Mouse (Mus musculus): ENCODE results near the gene Clrn1. TPM values are rescaled to one million over a fixed set of nuclear protein-coding genes. Genes with fewer than 3 reads are reported as not detected.

Gene Clrn1
- total and polyA plus RNA-seq, 3 experiments: not detected

DNA sequence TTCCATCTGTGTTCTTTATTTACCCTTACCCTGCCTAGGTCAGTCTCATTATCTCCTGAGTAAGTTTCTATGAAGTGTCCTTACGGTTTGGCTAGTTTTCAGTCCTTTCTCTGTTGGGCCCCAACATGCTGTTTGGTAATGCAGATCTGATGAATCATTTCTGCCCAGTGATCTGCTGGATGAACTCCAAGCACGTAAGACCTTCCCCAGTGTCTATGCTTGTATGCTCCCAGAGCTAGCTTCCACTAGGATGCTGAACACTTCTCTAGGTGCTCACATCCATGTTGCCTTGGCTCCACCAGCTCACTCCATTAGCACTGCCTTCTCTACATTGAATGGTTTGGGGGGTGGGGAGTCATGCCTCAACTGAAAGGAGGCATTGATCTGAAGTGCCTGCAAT lies 52.3 kb downstream of the Clrn1 start (continued):
- TF ChIP-seq USF1 (IDR thresholded peaks at IDR 0.05; ENCODE audit: low read depth, low read length): no peak

DNA sequence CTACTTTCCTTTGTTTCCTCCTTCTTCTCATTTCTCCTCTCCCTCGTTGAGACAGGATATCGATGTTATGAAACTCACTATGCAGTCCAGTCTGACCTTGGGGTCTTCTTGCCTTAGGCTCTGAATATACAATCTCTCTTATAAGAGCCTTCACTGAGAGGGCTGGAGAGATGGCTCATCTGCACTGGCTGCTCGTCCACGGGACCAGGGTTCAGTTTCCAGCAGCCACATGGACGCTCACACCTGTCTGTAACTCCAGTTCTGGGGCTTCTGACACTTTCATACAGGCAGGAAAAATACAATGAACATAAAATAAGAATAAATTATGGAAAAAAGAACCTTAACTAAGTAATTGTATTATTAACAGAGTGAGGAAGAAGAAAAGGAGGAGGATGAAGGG lies 53.6 kb downstream of the Clrn1 start:
- dilution Hi-C loops (cut with MboI; ENCODE audit: extremely low pct_ligation_motif_present, extremely low pct_unique_long_range_greater_than_20kb, low sequenced_read_pairs) (no loop called here), in situ Hi-C loops (cut with MboI; ENCODE audit: low pct_ligation_motif_present, low pct_unique_long_range_greater_than_20kb, low sequenced_read_pairs) (no loop called here)

DNA sequence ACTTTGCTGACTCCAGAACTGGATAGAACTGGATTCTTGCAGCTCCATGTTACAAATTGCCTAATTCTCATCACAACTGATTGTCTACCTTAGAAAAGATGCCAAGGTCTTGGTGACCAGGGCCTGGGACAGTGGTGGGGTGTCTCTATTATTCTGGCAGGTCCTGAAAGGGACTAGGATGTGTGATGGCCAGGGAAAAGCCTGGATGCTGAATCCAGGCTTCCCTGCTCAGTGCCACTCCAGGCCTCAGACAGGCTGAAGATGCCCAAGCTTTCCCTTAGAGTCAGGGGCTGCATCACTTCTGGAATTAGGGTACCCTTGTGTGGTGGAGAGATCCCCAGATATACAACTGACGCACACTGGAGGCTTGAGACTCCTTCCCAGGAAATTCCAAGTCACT lies 55.2 kb downstream of the Clrn1 start:
- H3K4me1 ChIP-seq (ENCODE audit: control insufficient read depth in 1 of 2, insufficient read depth in 2 of 2): no peaks in the 10 kb centered on the region; a peak in 1 of 4 replicates
- no peaks in the 10 kb centered on the region for H3K36me3 ChIP-seq (replicated peaks in 1 of 2; ENCODE audit: control insufficient read depth in 1 of 2, insufficient read depth in 1 of 2, low read length in 1 of 2)
- dilution Hi-C loops (cut with MboI; ENCODE audit: extremely low pct_ligation_motif_present, extremely low pct_unique_long_range_greater_than_20kb, low sequenced_read_pairs) (no loop called here), in situ Hi-C loops (cut with MboI; ENCODE audit: low pct_ligation_motif_present, low pct_unique_long_range_greater_than_20kb, low sequenced_read_pairs) (no loop called here)
- no peaks in the 10 kb centered on the region for H3K79me2 ChIP-seq (replicated peaks; ENCODE audit: control insufficient read depth, extremely low read depth, insufficient read depth, poor library complexity, severe bottlenecking)
- H3K9ac ChIP-seq (ENCODE audit: insufficient read depth, low read depth): no peak overlapping the region
- no peaks in the 10 kb centered on the region for H3K9me3 ChIP-seq (replicated peaks; ENCODE audit: low read length)
- no peak overlapping the region for H3K27ac ChIP-seq (ENCODE audit: insufficient read depth, low read depth)
- no peaks in the 10 kb centered on the region for H3K27me3 ChIP-seq (replicated peaks)
- no peak for DNase-seq (ENCODE audit: extremely low read depth)
- H3K4me3 ChIP-seq (replicated peaks in 1 of 3; ENCODE audit: low read depth in 2 of 3, low read length in 2 of 3, poor library complexity in 1 of 3): no peak overlapping the region
- no peak for TF ChIP-seq ZMIZ1 (IDR thresholded peaks at IDR 0.05; ENCODE audit: low read depth, low read length)
- TF ChIP-seq MAZ (IDR thresholded peaks at IDR 0.05; ENCODE audit: low read depth, low read length): no peak
- TF ChIP-seq RCOR1 (conservative IDR thresholded peaks at IDR 0.05; ENCODE audit: low read depth, low read length): no peak
- no peak for TF ChIP-seq MAFK (IDR thresholded peaks at IDR 0.05; ENCODE audit: insufficient replicate concordance, low read length)
- no peak for TF ChIP-seq TCF12 (IDR thresholded peaks at IDR 0.05; ENCODE audit: low read depth, low read length)
- no peak for TF ChIP-seq PAX5 (IDR thresholded peaks at IDR 0.05; ENCODE audit: low read length)
- no peak for TF ChIP-seq EP300 (IDR thresholded peaks at IDR 0.05; ENCODE audit: low read length)
- no peak for TF ChIP-seq MYC (IDR thresholded peaks at IDR 0.05; ENCODE audit: low read depth, low read length)
- TF ChIP-seq JUND (conservative IDR thresholded peaks at IDR 0.05; ENCODE audit: low read depth, low read length): no peak
- TF ChIP-seq RAD21 (IDR thresholded peaks at IDR 0.05; ENCODE audit: low read depth, low read length): no peak
- no peak for TF ChIP-seq KAT2A (IDR thresholded peaks at IDR 0.05; ENCODE audit: insufficient replicate concordance, low read length)
- no peak for TF ChIP-seq HCFC1 (IDR thresholded peaks at IDR 0.05; ENCODE audit: low read depth, low read length)
- no peak for TF ChIP-seq CHD2 (IDR thresholded peaks at IDR 0.05; ENCODE audit: low read length)
- no peak for TF ChIP-seq MXI1 (IDR thresholded peaks at IDR 0.05; ENCODE audit: low read depth, low read length)
- TF ChIP-seq JUN (IDR thresholded peaks at IDR 0.05; ENCODE audit: insufficient read depth, low read depth, low read length): no peak
- no peak for TF ChIP-seq ZC3H11A (IDR thresholded peaks at IDR 0.05; ENCODE audit: low read depth, low read length)
- TF ChIP-seq TBP (conservative IDR thresholded peaks at IDR 0.05; ENCODE audit: low read depth, low read length): no peak
- TF ChIP-seq SIN3A (IDR thresholded peaks at IDR 0.05; ENCODE audit: low read length): no peak
- no peak overlapping the region for H3K4me2 ChIP-seq (ENCODE audit: insufficient read depth, low read depth, poor library complexity, severe bottlenecking)

More for the DNA sequence above, 53.6 kb downstream of the Clrn1 start:
- Histone ChIP-seq H3K36me3 (replicated peaks in 1 of 2; ENCODE audit: control insufficient read depth in 1 of 2, insufficient read depth in 1 of 2, low read length in 1 of 2) (no peaks in the 10 kb centered on the region), H3K9ac (ENCODE audit: insufficient read depth, low read depth) (no peak overlapping the region), H3K9me3 (replicated peaks; ENCODE audit: low read length) (no peaks in the 10 kb centered on the region), H3K79me2 (replicated peaks; ENCODE audit: control insufficient read depth, extremely low read depth, insufficient read depth, poor library complexity, severe bottlenecking) (no peaks in the 10 kb centered on the region), H3K27ac (ENCODE audit: insufficient read depth, low read depth) (no peak overlapping the region), H3K27me3 (replicated peaks) (no peaks in the 10 kb centered on the region), H3K4me1 (ENCODE audit: control insufficient read depth in 1 of 2, insufficient read depth in 2 of 2) (no peaks in the 10 kb centered on the region; a peak in 1 of 4 replicates), H3K4me3 (replicated peaks in 1 of 3; ENCODE audit: low read depth in 2 of 3, low read length in 2 of 3, poor library complexity in 1 of 3) (no peak overlapping the region), H3K4me2 (ENCODE audit: insufficient read depth, low read depth, poor library complexity, severe bottlenecking) (no peak overlapping the region)
- no peak for DNase-seq (ENCODE audit: extremely low read depth)
- TF ChIP-seq ETS1 (conservative IDR thresholded peaks at IDR 0.05; ENCODE audit: low read depth, low read length): no peak
- no peak for TF ChIP-seq PAX5 (IDR thresholded peaks at IDR 0.05; ENCODE audit: low read length)
- no peak for TF ChIP-seq IRF4 (IDR thresholded peaks at IDR 0.05; ENCODE audit: low read depth, low read length)
- TF ChIP-seq POLR2AphosphoS2 (IDR thresholded peaks at IDR 0.05; ENCODE audit: low read depth, low read length): no peak
- TF ChIP-seq JUND (conservative IDR thresholded peaks at IDR 0.05; ENCODE audit: low read depth, low read length): no peak
- no peak for TF ChIP-seq ZMIZ1 (IDR thresholded peaks at IDR 0.05; ENCODE audit: low read depth, low read length)
- TF ChIP-seq MAFK (IDR thresholded peaks at IDR 0.05; ENCODE audit: insufficient replicate concordance, low read length): no peak
- TF ChIP-seq MAZ (IDR thresholded peaks at IDR 0.05; ENCODE audit: low read depth, low read length): no peak
- no peak for TF ChIP-seq GABPA (IDR thresholded peaks at IDR 0.05; ENCODE audit: insufficient replicate concordance, low read depth, low read length)
- TF ChIP-seq ZC3H11A (IDR thresholded peaks at IDR 0.05; ENCODE audit: low read depth, low read length): no peak
